Comparison of ENCODE assay signal across 20 mouse cellular contexts in genomic region chr10:19942621-19943020, GRCm38 (mm10). TPM values are rescaled to one million over a fixed set of nuclear protein-coding genes. Genes with fewer than 3 reads are reported as not detected.
DNase-seq lines count a peak whose midpoint lies in the region; ATAC-seq and TF ChIP-seq lines count a peak whose summit lies in the region.
"Had no signal": no experiment of that assay in that cellular context is flagged by ENCODE, and none has a peak within 500 bp of the region (broad histone marks: within the 10 kb centered on the region; RNA-seq: fewer than 3 reads in every experiment).

No protein-coding gene starts in this region.

- no peaks in the 10 kb centered on the region for H3K36me3 ChIP-seq in heart, embryonic 10.5 days
- H3K36me3 ChIP-seq in heart, adult 2 months (ENCODE audit: control insufficient read depth, insufficient read depth, low read length): peaks cover 19% of the 10 kb centered on the region
- no peaks in the 10 kb centered on the region for H3K36me3 ChIP-seq in midbrain, embryonic 11.5 days (ENCODE audit: control insufficient read depth, insufficient read depth, low read length)
- no peaks in the 10 kb centered on the region for H3K36me3 ChIP-seq in midbrain, embryonic 15.5 days (replicated peaks)
- H3K36me3 ChIP-seq: embryonic facial prominence, embryonic 13.5 days; embryonic facial prominence, embryonic 15.5 days; forebrain, embryonic 10.5 days; forebrain, embryonic 12.5 days had no signal

- ATAC-seq in midbrain, embryonic 11.5 days (ENCODE audit: low FRiP score): no peak
- no peak for ATAC-seq in midbrain, embryonic 15.5 days (replicated peaks)
- ATAC-seq: forebrain, embryonic 14.5 days; forebrain, embryonic 16.5 days had no signal

- DNase-seq in heart, embryonic 10.5 days (ENCODE audit: low spot score): peak; percentile 52
- no peak for DNase-seq in heart, adult 2 months
- peak; percentile 19 for DNase-seq in midbrain, embryonic 11.5 days (ENCODE audit: low spot score, missing footprints)
- DNase-seq: adrenal gland, adult 2 months; adrenal gland, postnatal 10 days; adrenal gland, postnatal 25 days; cerebellum, adult 11 months; cerebellum, adult 18-20 months; cerebellum, adult 8-10 months; cerebellum, postnatal 14 days; cerebellum, postnatal 36 days; embryo, embryonic 11 days had no signal

- intact Hi-C loops in heart, adult 2 months (cut with DNase I): no loop called here

- no peak overlapping the region for H3K27ac ChIP-seq in heart, embryonic 10.5 days
- no peak overlapping the region for H3K27ac ChIP-seq in heart, adult 2 months
- no peak overlapping the region for H3K27ac ChIP-seq in midbrain, embryonic 11.5 days (ENCODE audit: low read depth, low read length)
- no peak overlapping the region for H3K27ac ChIP-seq in midbrain, embryonic 15.5 days
- H3K27ac ChIP-seq: embryonic facial prominence, embryonic 13.5 days; embryonic facial prominence, embryonic 15.5 days; forebrain, embryonic 10.5 days; forebrain, embryonic 12.5 days had no signal

- no peak for TF ChIP-seq POLR2A in heart, adult 2 months (IDR thresholded peaks at IDR 0.05; ENCODE audit: insufficient read depth, low read depth, low read length)

- peaks cover 23% of the 10 kb centered on the region for H3K4me1 ChIP-seq in heart, embryonic 10.5 days
- H3K4me1 ChIP-seq in heart, adult 2 months (ENCODE audit: control insufficient read depth, insufficient read depth, low read length): peaks cover 24% of the 10 kb centered on the region
- no peaks in the 10 kb centered on the region for H3K4me1 ChIP-seq in midbrain, embryonic 11.5 days (ENCODE audit: control insufficient read depth, insufficient read depth, low read length)
- no peaks in the 10 kb centered on the region for H3K4me1 ChIP-seq in midbrain, embryonic 15.5 days
- H3K4me1 ChIP-seq: embryonic facial prominence, embryonic 15.5 days had no signal

- WGBS in heart, embryonic 10.5 days: 90% methylated on average over 3 of the region's 3 CpGs
- 96% methylated on average over 3 of the region's 3 CpGs for whole genome bisulfite sequencing in heart, adult 2 months
- WGBS in midbrain, embryonic 11.5 days: 90% methylated on average over 3 of the region's 3 CpGs
- WGBS in midbrain, embryonic 15.5 days: 91% methylated on average over 3 of the region's 3 CpGs

- H3K9ac ChIP-seq in heart, adult 2 months (ENCODE audit: low read depth, low read length): no peak overlapping the region
- H3K9ac ChIP-seq in midbrain, embryonic 11.5 days (ENCODE audit: low read length): no peak overlapping the region
- no peak overlapping the region for H3K9ac ChIP-seq in midbrain, embryonic 15.5 days
- H3K9ac ChIP-seq: embryonic facial prominence, embryonic 13.5 days; embryonic facial prominence, embryonic 15.5 days; forebrain, embryonic 12.5 days had no signal

- H3K4me2 ChIP-seq in midbrain, embryonic 11.5 days: no peak overlapping the region
- H3K4me2 ChIP-seq in midbrain, embryonic 15.5 days: no peak overlapping the region
- H3K4me2 ChIP-seq: embryonic facial prominence, embryonic 13.5 days; embryonic facial prominence, embryonic 15.5 days; forebrain, embryonic 12.5 days had no signal

- no peak for TF ChIP-seq CTCF in heart, adult 2 months (IDR thresholded peaks at IDR 0.05)

- H3K27me3 ChIP-seq in heart, embryonic 10.5 days (ENCODE audit: insufficient read depth, poor library complexity, severe bottlenecking): no peaks in the 10 kb centered on the region
- no peaks in the 10 kb centered on the region for H3K27me3 ChIP-seq in heart, adult 2 months (ENCODE audit: control insufficient read depth, insufficient read depth, low read length)
- no peaks in the 10 kb centered on the region for H3K27me3 ChIP-seq in midbrain, embryonic 11.5 days (ENCODE audit: control insufficient read depth, insufficient read depth, low read length)
- H3K27me3 ChIP-seq in midbrain, embryonic 15.5 days (replicated peaks): 0 out of 2 replicates have a peak, but pooled peaks cover 4% of the 10 kb centered on the region
- H3K27me3 ChIP-seq: embryonic facial prominence, embryonic 13.5 days; embryonic facial prominence, embryonic 15.5 days had no signal

- no peaks in the 10 kb centered on the region for H3K9me3 ChIP-seq in heart, embryonic 10.5 days
- no peaks in the 10 kb centered on the region for H3K9me3 ChIP-seq in midbrain, embryonic 11.5 days (ENCODE audit: control insufficient read depth, low read length)
- no peaks in the 10 kb centered on the region for H3K9me3 ChIP-seq in midbrain, embryonic 15.5 days
- H3K9me3 ChIP-seq: embryonic facial prominence, embryonic 13.5 days; embryonic facial prominence, embryonic 15.5 days; forebrain, embryonic 10.5 days; forebrain, embryonic 12.5 days had no signal

- TF ChIP-seq EP300 in heart, adult 2 months (IDR thresholded peaks at IDR 0.05; ENCODE audit: insufficient read depth, low read depth, low read length): no peak

- peaks cover 2% of the 10 kb centered on the region; the same call in 1 of the 2 replicates for H3K79me2 ChIP-seq in heart, adult 2 months (replicated peaks; ENCODE audit: control insufficient read depth, insufficient read depth, low read length)

- H3K4me3 ChIP-seq in heart, embryonic 10.5 days: no peak overlapping the region
- H3K4me3 ChIP-seq in heart, adult 2 months: no peak overlapping the region
- H3K4me3 ChIP-seq in midbrain, embryonic 11.5 days (ENCODE audit: low read depth, low read length): no peak overlapping the region
- H3K4me3 ChIP-seq in midbrain, embryonic 15.5 days: no peak overlapping the region
- H3K4me3 ChIP-seq: embryonic facial prominence, embryonic 13.5 days; embryonic facial prominence, embryonic 15.5 days; erythroblast, embryonic 14.5 days; forebrain, embryonic 10.5 days; forebrain, embryonic 12.5 days had no signal

RNA-seq across cellular contexts. Expression of gene Map3k5, which starts 8.3 kb away (rescaled TPM):
- polyA plus RNA-seq in heart, embryonic 10.5 days (2016; fragmentation: Nextera tagmentation; extraction: Ambion mirVana): 2.4 and 2.6 TPM in 2 replicates
- 10 to 100 TPM; 42.6 to 45.3 TPM for total RNA-seq in heart, adult 2 months (2021)
- 7.6 and 11.9 TPM in 2 replicates for polyA plus RNA-seq in heart, adult 2 months (2012; rRNA removed)
- 0.51 and 1.0 TPM in 2 replicates for polyA plus RNA-seq in midbrain, embryonic 11.5 days (2014; fragmentation: Nextera tagmentation; extraction: Ambion mirVana)
- polyA plus RNA-seq in midbrain, embryonic 15.5 days (2015; fragmentation: Nextera tagmentation; extraction: Ambion mirVana): 1.1 and 1.3 TPM in 2 replicates
- polyA plus RNA-seq: erythroblast, embryonic 14.5 days had no signal

RNA-seq across cellular contexts. Expression of gene Pex7, which starts 35.1 kb away (rescaled TPM):
- 31.6 and 41.5 TPM in 2 replicates for polyA plus RNA-seq in heart, embryonic 10.5 days (2016; fragmentation: Nextera tagmentation; extraction: Ambion mirVana)
- total RNA-seq in heart, adult 2 months (2021): 10 to 100 TPM; 32.5 to 32.8 TPM
- polyA plus RNA-seq in heart, adult 2 months (2012; rRNA removed): 37.6 and 59.0 TPM in 2 replicates
- polyA plus RNA-seq in midbrain, embryonic 11.5 days (2014; fragmentation: Nextera tagmentation; extraction: Ambion mirVana): 33.4 and 33.6 TPM in 2 replicates
- 26.8 and 27.4 TPM in 2 replicates for polyA plus RNA-seq in midbrain, embryonic 15.5 days (2015; fragmentation: Nextera tagmentation; extraction: Ambion mirVana)

Comparison
In these comparisons a context has a peak if more than half of its experiments do, and no peak if none do; other contexts are left out.
1. DNase-seq: peak in heart, embryonic 10.5 days (single experiment) and midbrain, embryonic 11.5 days (single experiment); none in heart, adult 2 months (0 of 2).